Mouse (Mus musculus) activated CD4-positive, CD25-positive, alpha-beta regulatory T cell (primary cell): ENCODE results near the gene Pcp2. TPM values are rescaled to one million over a fixed set of nuclear protein-coding genes. Genes with fewer than 3 reads are reported as not detected.

Experiments
- polyA plus RNA-seq, 2 experiments: library from polyadenylated mRNA; unstranded; fragments of 100-300 nt; shearing (Covaris generic); gene quantifications; one replicate each; pipeline ENCODE4 v1.2.1; 2017

The Pcp2 gene
- polyA plus RNA-seq, result under 1 TPM; 0.16 to 0.20 TPM

DNA sequence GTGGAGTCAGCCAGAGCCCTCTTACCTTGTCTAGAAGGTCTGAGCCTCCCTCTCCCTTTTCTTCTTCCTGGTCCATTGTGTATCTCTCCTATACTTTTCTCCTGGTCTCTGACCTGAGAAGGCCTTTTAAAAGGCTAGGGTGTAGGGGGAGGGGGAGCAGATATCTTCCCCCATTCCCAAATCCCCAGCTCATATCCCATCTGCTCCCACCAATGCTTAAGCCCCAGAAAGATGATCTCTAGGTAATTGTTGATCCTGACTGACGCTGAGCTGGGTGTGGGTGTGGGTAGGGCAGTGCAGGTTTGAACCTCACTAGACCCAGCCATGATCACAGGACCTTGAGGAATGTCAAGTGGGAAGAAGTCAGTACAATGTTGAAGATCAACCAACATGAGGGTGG lies at the start of gene Pcp2:
Gene Pcp2 (minus strand): TSS at position 101 of the 400 bp plus-strand sequence.

DNA sequence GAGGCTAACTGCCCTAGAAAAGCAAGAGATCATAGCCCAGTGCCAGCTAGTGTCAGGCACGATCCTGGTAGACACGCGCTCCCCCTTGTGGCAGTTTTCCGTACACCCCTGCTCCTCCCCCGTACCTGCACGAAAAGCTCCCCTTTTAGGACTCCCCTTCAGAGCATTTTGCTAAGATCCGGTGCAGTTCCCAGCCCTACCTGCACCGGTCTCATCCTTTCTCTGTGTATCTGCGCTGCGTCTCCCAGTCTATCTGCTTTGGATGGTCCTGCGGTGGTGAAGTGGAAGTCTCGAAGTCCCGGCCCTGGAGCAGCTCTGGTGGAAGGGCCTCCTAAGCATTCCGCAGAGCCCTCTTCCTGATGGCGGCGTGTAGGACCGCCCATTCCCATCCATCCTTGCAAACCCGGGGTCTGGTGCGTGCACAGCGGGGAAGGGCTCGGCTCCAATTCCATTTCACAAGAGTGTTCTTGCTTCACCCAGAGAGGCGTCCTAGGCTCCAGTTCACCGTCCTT lies 46.7 kb upstream of the Pcp2 start, which contains the start of gene Fcor:
Gene Fcor (minus strand): TSS at position 383 of the 512 bp plus-strand sequence.

DNA sequence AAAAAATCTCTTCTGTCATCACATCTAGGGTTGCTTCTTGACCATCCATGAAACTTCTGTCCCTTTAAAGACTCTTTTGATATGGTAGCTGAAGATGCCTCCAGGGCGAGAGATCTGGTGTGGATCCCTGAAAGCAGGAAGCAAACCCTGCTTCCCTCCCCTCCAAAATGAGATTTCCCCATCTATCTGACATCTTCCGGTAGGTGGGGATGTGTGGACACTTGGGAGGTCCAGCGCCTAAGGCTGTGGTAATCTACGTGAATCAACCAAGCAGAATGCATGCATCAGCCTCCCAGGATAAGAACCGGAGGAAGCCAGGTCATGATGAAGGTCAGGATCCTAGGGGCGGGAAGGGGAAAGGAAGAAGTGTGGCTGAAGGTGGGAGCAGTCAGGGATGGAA lies 40.2 kb upstream of the Pcp2 start, which contains the start of gene Mcemp1:
Gene Mcemp1 (plus strand): TSS at position 248 of the 400 bp plus-strand sequence.

DNA sequence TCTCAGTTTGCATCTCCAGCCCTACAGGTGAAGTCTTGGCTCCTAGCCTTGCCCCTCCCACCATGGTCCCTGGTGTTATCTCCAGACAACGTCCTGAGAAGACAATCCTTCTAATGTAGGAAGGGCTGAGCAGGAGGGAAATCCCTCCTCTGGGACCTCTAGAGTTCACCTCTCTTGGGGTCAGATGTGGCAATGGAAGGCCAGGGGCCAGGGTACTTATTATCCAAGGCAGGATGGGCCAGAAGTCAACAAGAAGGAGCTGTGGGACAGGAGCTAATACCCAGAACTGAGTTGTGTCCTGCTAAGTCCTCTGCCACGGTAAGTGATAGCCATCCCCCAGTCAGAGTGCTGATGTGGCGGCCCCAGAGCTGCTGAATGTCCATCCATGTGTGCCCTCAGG lies 30.2 kb upstream of the Pcp2 start, which contains the start of gene Retn:
Gene Retn (plus strand): TSS at position 245 of the 400 bp plus-strand sequence.

DNA sequence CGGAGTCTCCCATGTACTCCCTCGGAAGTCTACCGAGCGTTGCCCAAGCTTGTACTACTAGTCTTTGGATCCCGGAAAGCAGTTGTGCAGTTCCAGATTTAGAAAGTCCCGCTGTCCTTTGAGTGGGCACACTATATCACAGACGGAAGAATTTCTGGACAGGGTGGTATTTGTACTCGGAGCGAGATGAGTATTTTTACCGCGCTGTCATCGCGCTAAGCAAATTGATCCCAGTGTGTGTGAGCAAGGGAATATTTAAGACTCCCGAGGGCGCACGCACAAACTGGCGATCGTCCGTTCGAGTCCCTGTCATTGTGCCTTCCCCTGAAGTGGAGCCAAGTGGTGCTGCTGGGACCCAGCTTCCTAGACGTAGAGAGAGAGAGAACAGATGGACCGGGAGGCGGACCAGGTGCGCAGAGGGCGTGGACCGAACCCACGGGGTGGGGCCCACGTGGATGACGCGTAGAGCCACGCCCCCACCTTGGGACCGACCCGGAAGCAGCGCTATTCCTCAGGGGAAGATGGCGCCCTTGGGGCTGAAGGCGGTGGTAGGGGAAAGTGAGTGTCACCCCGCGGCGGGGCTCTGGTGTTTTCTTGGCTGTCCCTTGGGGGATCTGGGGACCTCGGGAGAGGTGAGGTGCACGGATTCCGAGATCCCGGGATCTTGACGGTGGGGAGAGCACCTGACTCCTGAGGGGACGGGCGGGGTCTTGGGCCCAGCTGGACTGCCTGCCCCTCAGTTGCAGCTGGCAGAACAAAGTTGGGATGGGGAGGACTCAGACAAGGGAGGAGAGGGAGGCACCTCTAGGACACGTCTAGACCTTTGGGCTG lies 5.5 kb upstream of the Pcp2 start, which contains the start of gene Stxbp2:
Gene Stxbp2 (plus strand): TSS at position 309 of the 831 bp plus-strand sequence.

DNA sequence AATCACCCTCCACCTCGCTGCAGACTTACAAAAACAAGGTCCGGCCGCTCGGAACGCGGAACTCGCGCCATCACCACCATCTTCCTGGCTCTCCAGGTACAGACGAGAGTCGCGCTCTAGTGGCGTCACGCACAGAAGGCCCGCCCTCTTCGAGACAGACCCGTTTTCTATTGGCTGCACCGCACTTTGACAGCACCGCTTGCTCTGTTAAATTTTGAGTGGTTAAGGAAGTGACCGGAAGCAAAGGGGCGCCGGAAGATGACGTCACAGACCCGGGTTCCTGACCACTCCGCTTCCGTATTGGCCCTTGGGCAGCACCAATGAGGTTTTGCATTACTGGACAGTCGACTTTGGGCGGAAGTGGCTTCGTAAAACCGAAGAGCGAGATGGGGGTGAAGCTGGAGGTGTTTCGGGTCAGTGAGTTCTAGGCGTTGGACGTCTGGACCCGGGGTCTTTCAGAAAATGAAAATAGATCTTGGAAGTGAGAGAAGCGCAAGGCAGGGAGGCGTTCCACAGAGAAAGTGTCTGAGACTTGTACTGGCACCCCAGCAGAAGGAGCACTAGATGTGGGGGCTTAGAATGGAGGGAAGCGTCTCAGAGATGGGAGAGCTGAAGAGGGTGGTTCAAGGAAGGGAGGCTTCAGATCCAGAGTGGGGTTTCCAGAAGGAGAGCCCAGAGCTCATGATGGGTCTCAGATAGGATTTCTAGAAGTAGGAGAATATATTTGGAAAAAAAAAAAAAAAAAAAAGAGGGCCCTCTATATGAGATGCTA lies 4.0 kb downstream of the Pcp2 start, which contains the start of the genes Xab2 and Pet100:
Gene Xab2 (minus strand): TSS at position 118 of the 772 bp plus-strand sequence.
Gene Pet100 (plus strand): TSS at position 350 of the 772 bp plus-strand sequence.

DNA sequence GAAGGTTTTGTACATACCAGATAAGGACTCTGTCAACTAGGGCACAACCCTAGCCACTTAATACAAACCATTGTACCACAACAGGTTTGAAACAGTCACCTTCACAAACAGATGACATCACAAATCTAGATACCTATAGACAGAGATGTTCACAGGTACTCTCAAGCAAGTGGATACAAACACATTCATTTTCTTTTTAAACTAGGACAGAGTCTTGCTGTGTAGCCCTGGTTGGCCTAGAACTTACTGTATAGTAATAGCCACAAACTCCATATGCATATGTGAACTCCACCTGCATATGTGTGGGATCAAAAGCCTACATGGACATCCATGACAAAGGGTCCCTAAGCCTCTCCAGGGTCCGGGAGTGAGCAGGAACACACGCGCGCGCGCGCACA lies 38.4 kb downstream of the Pcp2 start, which contains the start of gene Camsap3:
Gene Camsap3 (plus strand): TSS at position 301 of the 398 bp plus-strand sequence.

Other genes with a start within 250 kb of the Pcp2 start
- 10 to 100 TPM; 54.8 to 71.1 TPM for gene Arhgef18, start 232.5 kb downstream of the Pcp2 start, polyA plus RNA-seq
- gene Pex11g, start 157.9 kb downstream of the Pcp2 start, polyA plus RNA-seq, result 1 to 10 TPM; 4.8 to 5.7 TPM
- not detected for gene Tex45, start 154.7 kb downstream of the Pcp2 start, polyA plus RNA-seq
- gene Zfp358, start 132.4 kb downstream of the Pcp2 start, polyA plus RNA-seq, result 10 to 100 TPM in 1 of 2 experiments, 1 to 10 TPM in 1; 5.3 to 13.0 TPM
- gene Mcoln1, start 125.1 kb downstream of the Pcp2 start, polyA plus RNA-seq, result 10 to 100 TPM; 79.5 to 93.9 TPM
- 10 to 100 TPM; 22.3 to 27.5 TPM for gene Pnpla6, start 110.2 kb downstream of the Pcp2 start, polyA plus RNA-seq
- gene C330021F23Rik, start 57.6 kb downstream of the Pcp2 start, polyA plus RNA-seq, result under 1 TPM in 1 of 2 experiments, not detected in 1; 0.20 TPM
- under 1 TPM in 1 of 2 experiments, not detected in 1; 0.33 TPM for gene Camsap3, start 38.3 kb downstream of the Pcp2 start, polyA plus RNA-seq
- 10 to 100 TPM; 81.8 to 82.2 TPM for gene Xab2, start 4.2 kb downstream of the Pcp2 start, polyA plus RNA-seq
- gene Pet100, start 4.0 kb downstream of the Pcp2 start, polyA plus RNA-seq, result 100 to 1,000 TPM; 122 to 131 TPM
- gene Stxbp2, start 5.4 kb upstream of the Pcp2 start, polyA plus RNA-seq, result 100 to 1,000 TPM; 211 to 215 TPM
- not detected for gene Retn, start 30.2 kb upstream of the Pcp2 start, polyA plus RNA-seq
- under 1 TPM; 0.36 to 0.92 TPM for gene Mcemp1, start 40.2 kb upstream of the Pcp2 start, polyA plus RNA-seq
- not detected for gene Fcor, start 46.8 kb upstream of the Pcp2 start, polyA plus RNA-seq
- gene Trappc5, start 50.8 kb upstream of the Pcp2 start, polyA plus RNA-seq, result 10 to 100 TPM; 27.9 to 28.4 TPM
- gene Fcer2a, start 68.6 kb upstream of the Pcp2 start, polyA plus RNA-seq, result 1 to 10 TPM in 1 of 2 experiments, under 1 TPM in 1; 0.47 to 2.0 TPM
- gene Clec4g, start 95.1 kb upstream of the Pcp2 start, polyA plus RNA-seq, result not detected
- gene Cd209a, start 123.4 kb upstream of the Pcp2 start, polyA plus RNA-seq, result under 1 TPM; 0.20 to 0.32 TPM
- gene Cd209e, start 228.8 kb upstream of the Pcp2 start, polyA plus RNA-seq, result under 1 TPM in 1 of 2 experiments, not detected in 1; 0.12 TPM